Mouse (Mus musculus) midbrain, embryonic 16.5 days (tissue): ENCODE data around the gene Zbtb37. TPM values are rescaled to one million over a fixed set of nuclear protein-coding genes. Genes with fewer than 3 reads are reported as not detected.
"Not testable (repeated sequence)": the region's sequence is repeated elsewhere in the genome, so short reads cannot be mapped to it uniquely, and the experiment has no call there.

Source experiments
- ATAC-seq: fragments of 200-750 bp; cut with Nextera tagmentation; 2 replicates; pipeline ENCODE4 v1.8.0; 2017; ENCODE audit warnings: moderate TSS enrichment
- H3K27ac ChIP-seq: fragments of 300-500 bp; sonication (generic); 2 replicates; pipeline ENCODE4 v1.5.1; 2014; ENCODE audit warnings: mild to moderate bottlenecking, low read length, mixed read lengths
- H3K27me3 ChIP-seq: fragments of 300-500 bp; sonication (generic); 2 replicates; pipeline ENCODE4 v1.6.1; 2014; ENCODE audit warnings: low read depth, low read length, mixed read lengths; ENCODE audit not compliant: control insufficient read depth, insufficient read depth
- H3K36me3 ChIP-seq: fragments of 300-500 bp; sonication (generic); 2 replicates; pipeline ENCODE4 v1.6.1; 2014; ENCODE audit warnings: mild to moderate bottlenecking, low read length, moderate library complexity, mixed read lengths; ENCODE audit not compliant: control insufficient read depth, insufficient read depth
- H3K4me1 ChIP-seq: fragments of 300-500 bp; sonication (generic); 2 replicates; pipeline ENCODE4 v1.6.1; 2014; ENCODE audit warnings: mild to moderate bottlenecking, low read length, mixed read lengths; ENCODE audit not compliant: control insufficient read depth, insufficient read depth
- H3K4me2 ChIP-seq: fragments of 300-500 bp; sonication (generic); 2 replicates; pipeline ENCODE4 v1.6.1; 2014; ENCODE audit warnings: mild to moderate bottlenecking, low read length, mixed read lengths
- H3K4me3 ChIP-seq: fragments of 300-500 bp; sonication (generic); 2 replicates; pipeline ENCODE4 v1.5.1; 2014; ENCODE audit warnings: low read depth, mild to moderate bottlenecking, low read length, moderate library complexity, mixed read lengths
- H3K9ac ChIP-seq: fragments of 300-500 bp; sonication (generic); 2 replicates; pipeline ENCODE4 v1.6.1; 2014; ENCODE audit warnings: low read depth, low read length, mixed read lengths
- H3K9me3 ChIP-seq: fragments of 300-500 bp; sonication (generic); replicated peaks from 2 replicates; pipeline ENCODE4 v1.6.1; 2014; ENCODE audit warnings: mild to moderate bottlenecking, low read length, mixed read lengths; ENCODE audit not compliant: control insufficient read depth, poor library complexity, severe bottlenecking
- WGBS: fragments of 180-500 bp; shearing (Covaris S2); extraction: QIAGEN DNeasy Blood & Tissue Kit; methylation state at CpG from one replicate; pipeline ENCODE4 v1.1.7; 2014; 5-methylcytosine and 5-hydroxymethylcytosine counted together
- polyA plus RNA-seq: library from polyadenylated mRNA; unstranded; fragments of >200 nt; fragmentation: Nextera tagmentation; extraction: Ambion mirVana; gene quantifications from 2 replicates; pipeline ENCODE4 v1.2.1, GENCODE M21; 2015

Gene Zbtb37
- polyA plus RNA-seq, 1 experiment from 2014 or later = 15.8 TPM

DNA sequence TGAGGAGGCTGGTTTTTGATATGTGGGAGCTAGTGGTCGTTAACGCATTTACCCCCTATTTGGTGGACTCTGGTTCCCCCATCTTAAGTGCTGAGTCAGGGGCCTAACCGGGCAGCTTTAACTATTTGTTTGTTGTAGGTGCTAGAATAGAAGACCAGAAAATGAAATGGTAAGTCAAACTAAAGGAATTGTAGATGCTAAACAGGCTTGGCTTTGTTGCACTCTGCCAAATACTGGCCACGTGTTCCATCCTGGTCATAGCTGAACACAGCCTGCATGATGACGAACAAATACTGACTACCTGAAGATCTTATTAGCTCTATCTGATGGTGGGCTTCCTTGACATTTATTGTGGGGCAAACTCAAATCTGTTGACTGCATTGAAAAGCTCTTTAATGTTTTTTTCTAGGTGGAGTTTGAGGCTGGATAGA lies 1.8 kb upstream of the Zbtb37 start:
- Histone ChIP-seq H3K27ac (peak overlapping the region; percentile 89), H3K9ac (peak overlapping the region; percentile 86), H3K27me3 (no peaks in the 10 kb centered on the region), H3K9me3 (no peaks in the 10 kb centered on the region), H3K4me3 (peak overlapping the region; percentile 67), H3K36me3 (peaks cover 18% of the 10 kb centered on the region), H3K4me2 (peak overlapping the region; percentile 84), H3K4me1 (peaks cover 27% of the 10 kb centered on the region)
- 0% methylated on average over 5 of the region's 5 CpGs for WGBS
- no peak for ATAC-seq

DNA sequence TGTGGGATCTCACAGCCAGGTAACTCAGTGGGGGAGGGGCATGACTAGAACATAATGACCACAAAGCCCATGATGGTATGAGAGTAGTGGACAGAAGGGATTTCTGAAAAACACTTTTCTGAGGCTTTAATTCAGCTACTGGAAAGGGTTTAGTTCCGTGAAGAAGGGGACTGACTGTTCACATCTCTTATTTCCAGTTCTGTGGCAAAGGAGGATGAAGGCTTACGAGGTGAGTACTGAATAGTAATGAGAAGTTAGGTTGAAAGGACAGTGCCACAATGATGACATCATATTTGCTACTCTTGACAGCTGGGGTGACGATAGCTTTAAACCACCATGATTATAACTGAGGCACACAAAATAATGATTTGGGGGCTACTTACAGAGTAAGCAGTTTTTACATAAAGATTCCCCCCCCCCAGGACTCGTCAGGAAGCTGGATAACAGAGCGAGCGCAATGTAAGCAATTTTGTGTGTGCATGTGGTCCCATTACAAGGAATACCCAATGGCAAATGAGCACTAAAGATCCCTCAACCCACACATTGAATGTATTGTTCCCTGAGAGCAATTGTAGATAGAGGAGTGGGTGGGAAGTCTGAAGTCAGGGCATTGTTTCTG lies 1.2 kb upstream of the Zbtb37 start:
- peaks cover 27% of the 10 kb centered on the region for H3K4me1 ChIP-seq

DNA sequence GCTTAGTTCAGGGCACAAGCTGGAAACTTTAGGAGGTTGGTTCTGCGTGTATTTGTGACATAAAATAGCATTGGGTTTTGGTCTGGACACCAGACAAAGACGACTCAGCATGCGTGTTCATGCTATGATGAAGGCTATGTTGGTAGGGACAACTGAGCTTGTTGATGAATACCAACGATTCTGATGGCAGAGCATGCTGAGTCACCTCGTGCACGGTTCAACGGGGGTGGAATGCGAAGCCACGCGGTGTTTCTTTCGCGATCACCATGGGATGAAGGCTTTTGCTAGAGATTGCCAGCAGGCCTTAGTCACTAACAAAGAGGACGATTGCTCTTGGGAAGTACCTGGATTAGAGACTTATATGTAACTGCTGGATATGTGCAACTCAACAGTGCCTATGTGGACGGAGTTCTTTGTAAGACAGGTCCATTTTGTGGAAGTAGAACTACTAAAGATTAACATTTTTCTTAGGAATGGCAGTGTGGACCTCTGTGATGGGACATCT lies 684 bp upstream of the Zbtb37 start:
- Histone ChIP-seq H3K36me3 (peaks cover 24% of the 10 kb centered on the region), H3K27ac (peak overlapping the region; percentile 89), H3K27me3 (no peaks in the 10 kb centered on the region), H3K4me3 (peak overlapping the region; percentile 67), H3K9me3 (no peaks in the 10 kb centered on the region), H3K9ac (peak overlapping the region; percentile 86), H3K4me1 (peaks cover 27% of the 10 kb centered on the region), H3K4me2 (peak overlapping the region; percentile 84)
- peak; percentile 43 for ATAC-seq
- WGBS = under 1% methylated on average over 14 of the region's 14 CpGs

More for the DNA sequence above, 1.2 kb upstream of the Zbtb37 start:
- Histone ChIP-seq H3K27ac (peak overlapping the region; percentile 89), H3K27me3 (no peaks in the 10 kb centered on the region), H3K36me3 (peaks cover 22% of the 10 kb centered on the region), H3K4me2 (peak overlapping the region; percentile 84), H3K4me3 (peak overlapping the region; percentile 67), H3K9me3 (no peaks in the 10 kb centered on the region), H3K9ac (peak overlapping the region; percentile 86)
- no peak for ATAC-seq
- 0% methylated on average over 6 of the region's 6 CpGs for WGBS

DNA sequence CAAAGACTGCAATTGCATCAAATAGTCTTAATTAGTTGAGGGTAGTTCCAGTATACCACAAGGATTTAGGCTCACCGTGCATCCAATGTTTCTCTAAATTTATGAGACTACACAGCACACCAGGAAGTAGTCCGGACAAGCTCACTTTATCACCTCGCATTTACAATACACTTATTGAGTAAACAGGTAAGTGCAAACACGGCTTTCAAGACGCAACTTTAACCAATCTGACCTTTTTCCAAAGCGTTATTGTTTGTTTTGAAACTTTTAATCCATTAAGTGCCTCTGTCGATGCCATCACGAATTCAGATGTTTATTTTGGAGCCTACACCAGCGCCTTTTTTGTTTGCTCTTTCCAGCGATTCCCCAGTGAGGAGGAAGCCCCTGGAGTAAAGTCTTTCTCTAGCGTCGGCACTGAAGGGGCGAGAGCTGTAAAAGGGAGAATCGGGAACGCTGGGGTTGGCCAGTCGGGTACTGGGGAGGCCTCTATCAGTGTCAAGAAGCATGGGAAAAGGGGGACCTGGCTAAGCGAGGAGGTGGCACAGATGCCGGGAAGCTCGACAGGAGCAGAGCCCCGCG lies 704 bp downstream of the Zbtb37 start:
- WGBS = 2% methylated on average over 21 of the region's 21 CpGs

DNA sequence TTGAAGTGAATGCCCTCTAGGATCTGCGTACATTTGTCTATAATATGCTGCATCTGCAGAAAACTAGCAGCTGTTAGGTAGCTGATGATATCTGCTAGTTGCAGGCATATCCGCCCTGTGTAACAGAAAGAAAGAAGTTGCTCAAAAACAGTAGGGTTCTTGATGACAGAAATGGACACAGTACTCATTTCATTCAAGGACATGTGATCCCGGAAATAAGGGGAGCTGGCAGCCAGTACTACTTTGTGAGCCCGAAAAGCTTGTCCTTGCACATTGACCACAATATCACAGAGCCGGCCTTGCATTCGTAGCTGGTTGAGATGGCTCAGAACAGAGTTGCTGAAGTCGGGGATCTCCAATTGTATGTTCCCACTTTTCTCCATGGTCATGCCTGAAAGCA lies 2.3 kb downstream of the Zbtb37 start:
- Histone ChIP-seq H3K4me1 (peaks cover 18% of the 10 kb centered on the region), H3K27me3 (no peaks in the 10 kb centered on the region), H3K9me3 (no peaks in the 10 kb centered on the region), H3K27ac (no peak overlapping the region), H3K4me2 (no peak overlapping the region), H3K4me3 (no peak overlapping the region), H3K9ac (no peak overlapping the region), H3K36me3 (peaks cover 18% of the 10 kb centered on the region)
- 92% methylated on average over 7 of the region's 7 CpGs for WGBS
- ATAC-seq = no peak

More for the DNA sequence above, 704 bp downstream of the Zbtb37 start:
- Histone ChIP-seq H3K27ac (peak overlapping the region; percentile 89), H3K9me3 (no peaks in the 10 kb centered on the region), H3K4me2 (peak overlapping the region; percentile 54), H3K27me3 (no peaks in the 10 kb centered on the region), H3K4me3 (peak overlapping the region; percentile 67), H3K36me3 (peaks cover 26% of the 10 kb centered on the region), H3K9ac (peak overlapping the region; percentile 88), H3K4me1 (peaks cover 26% of the 10 kb centered on the region)
- no peak for ATAC-seq

DNA sequence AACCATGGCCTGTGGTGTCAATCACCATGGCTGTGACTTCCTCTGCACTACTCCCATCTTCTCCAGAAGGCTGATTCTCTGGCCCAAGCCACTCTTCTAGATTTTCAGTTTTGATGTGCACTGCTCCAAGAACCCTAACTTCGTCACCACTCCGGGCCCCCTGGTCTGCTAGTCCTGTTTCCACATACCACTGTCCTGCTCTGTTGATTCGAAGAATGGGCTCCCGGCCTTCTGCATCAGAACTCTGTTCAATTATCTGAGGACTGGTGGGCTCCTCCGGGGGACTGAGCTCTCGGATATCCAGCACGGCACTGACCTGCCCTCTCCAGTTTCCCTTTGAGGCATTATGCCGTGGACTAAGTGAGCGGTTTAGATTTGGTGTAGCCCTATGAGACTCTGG lies 2.8 kb downstream of the Zbtb37 start:
- H3K4me2 ChIP-seq = no peak overlapping the region
- no peak overlapping the region for H3K4me3 ChIP-seq
- peaks cover 15% of the 10 kb centered on the region for H3K4me1 ChIP-seq
- H3K36me3 ChIP-seq = peaks cover 19% of the 10 kb centered on the region
- 93% methylated on average over 9 of the region's 9 CpGs for WGBS
- H3K9me3 ChIP-seq = no peaks in the 10 kb centered on the region
- H3K9ac ChIP-seq = no peak overlapping the region
- ATAC-seq = no peak
- H3K27ac ChIP-seq = no peak overlapping the region
- no peaks in the 10 kb centered on the region for H3K27me3 ChIP-seq

DNA sequence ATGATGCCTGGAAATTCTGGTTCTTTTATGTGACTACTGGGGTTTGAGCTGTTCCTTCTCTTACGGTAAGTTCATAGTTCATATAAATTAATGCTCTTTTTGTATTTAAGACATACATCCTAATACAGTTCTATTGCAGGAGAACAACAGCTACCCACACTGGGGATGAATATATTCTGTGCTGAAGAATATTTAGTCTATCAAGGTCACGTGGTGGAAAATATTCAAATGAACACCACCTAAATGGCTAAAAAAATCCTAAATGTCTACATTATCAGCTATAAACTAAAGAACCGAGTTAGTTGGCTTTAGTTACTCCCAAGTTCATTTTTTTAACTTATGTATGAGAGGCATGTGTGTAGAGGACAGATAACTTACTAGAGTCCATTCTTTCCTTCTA lies 4.6 kb downstream of the Zbtb37 start:
- WGBS = 96% methylated on average over 3 of the region's 3 CpGs
- ATAC-seq = no peak
- no peak overlapping the region for H3K4me2 ChIP-seq
- no peak overlapping the region for H3K27ac ChIP-seq
- no peaks in the 10 kb centered on the region for H3K9me3 ChIP-seq
- no peak overlapping the region for H3K9ac ChIP-seq
- peaks cover 17% of the 10 kb centered on the region for H3K36me3 ChIP-seq
- peaks cover 10% of the 10 kb centered on the region for H3K4me1 ChIP-seq
- H3K27me3 ChIP-seq = no peaks in the 10 kb centered on the region
- no peak overlapping the region for H3K4me3 ChIP-seq

DNA sequence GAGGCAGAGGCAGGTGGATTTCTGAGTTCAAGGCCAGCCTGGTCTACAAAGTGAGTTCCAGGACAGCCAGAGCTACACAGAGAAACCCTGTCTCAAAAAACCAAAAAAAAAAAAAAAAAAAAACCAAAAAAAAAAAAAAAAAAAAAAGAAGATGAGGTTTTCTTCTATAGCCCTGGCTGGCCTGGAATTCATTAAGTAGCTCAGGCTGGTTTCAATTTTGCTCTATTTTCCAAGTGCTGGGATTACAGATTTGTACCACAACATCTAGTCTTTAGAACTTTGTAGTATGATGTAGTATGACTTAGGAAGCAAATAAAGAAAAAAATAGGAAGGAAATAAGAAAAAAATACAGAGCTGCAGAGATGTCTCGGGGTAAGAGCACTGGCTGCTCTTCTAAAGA lies 6.2 kb downstream of the Zbtb37 start:
- 94% methylated on average over 1 of the region's 1 CpGs for WGBS

DNA sequence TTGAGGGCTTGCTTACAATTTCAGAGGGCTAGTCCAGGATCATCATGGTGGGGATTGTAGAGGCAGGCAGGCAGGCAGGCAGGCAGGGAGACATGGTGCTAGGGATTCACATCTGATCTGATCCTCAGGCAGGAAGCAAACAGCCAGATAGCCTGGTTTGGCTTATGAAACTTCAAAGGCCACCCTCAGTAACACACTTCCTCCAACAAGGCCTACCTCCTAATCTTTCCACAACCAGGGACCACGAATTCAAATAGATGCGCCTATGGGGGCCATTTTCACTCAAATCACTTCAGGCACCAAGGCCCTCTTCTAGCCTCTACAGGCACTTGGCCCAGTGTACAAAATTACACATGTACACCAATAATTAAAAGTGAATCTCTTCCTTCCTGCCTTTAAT lies 7.5 kb downstream of the Zbtb37 start:
- peaks cover 15% of the 10 kb centered on the region for H3K36me3 ChIP-seq
- no peak overlapping the region for H3K27ac ChIP-seq
- no peak overlapping the region for H3K4me2 ChIP-seq
- no peak overlapping the region for H3K9ac ChIP-seq
- H3K27me3 ChIP-seq = no peaks in the 10 kb centered on the region
- no peaks in the 10 kb centered on the region for H3K9me3 ChIP-seq
- 94% methylated on average over 2 of the region's 2 CpGs for WGBS
- H3K4me1 ChIP-seq = peaks cover 3% of the 10 kb centered on the region
- no peak for ATAC-seq
- H3K4me3 ChIP-seq = no peak overlapping the region

More for the DNA sequence above, 6.2 kb downstream of the Zbtb37 start:
- not testable (repeated sequence) for ATAC-seq, H3K4me2 ChIP-seq, H3K4me1 ChIP-seq, H3K27me3 ChIP-seq, H3K9me3 ChIP-seq, H3K27ac ChIP-seq, H3K9ac ChIP-seq, H3K4me3 ChIP-seq
- peaks cover 17% of the 10 kb centered on the region for H3K36me3 ChIP-seq
